Mouse (Mus musculus) olfactory bulb, adult 2 months (tissue): Measurements from ENCODE around the gene Vps8.

ENCODE experiments used
- CTCF ChIP-seq: fragments of 200-500 bp; IDR thresholded peaks from 2 replicates; pipeline ENCODE4 v1.5.1; 2012; ENCODE audit warnings: low read depth, mild to moderate bottlenecking, low read length, moderate library complexity; ENCODE audit not compliant: insufficient read depth
- POLR2A ChIP-seq: fragments of 200-500 bp; IDR thresholded peaks from 2 replicates; pipeline ENCODE4 v1.6.1; 2012; ENCODE audit warnings: mild to moderate bottlenecking, low read depth, low read length, moderate library complexity; ENCODE audit not compliant: insufficient read depth

DNA sequence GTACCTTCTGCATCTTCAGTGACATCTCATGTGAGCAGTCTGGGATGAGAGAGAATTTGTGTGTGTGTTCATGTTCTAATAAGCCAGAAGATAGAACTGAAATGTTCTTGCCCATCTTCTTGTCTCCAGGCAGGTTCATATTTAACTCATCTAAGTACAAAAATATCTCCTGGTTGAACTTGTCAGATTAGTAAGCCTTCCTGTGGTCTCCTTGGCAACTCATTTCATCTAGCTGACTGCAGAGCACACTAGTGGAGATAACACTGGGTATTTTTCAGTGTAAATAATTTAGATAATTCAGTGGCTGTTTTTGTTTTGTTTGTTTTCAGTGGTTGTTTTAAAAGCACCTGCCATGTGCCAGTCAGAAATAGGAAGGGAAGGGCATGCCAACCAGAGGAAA lies 96.9 kb downstream of the Vps8 start:
- TF ChIP-seq CTCF (no peak), POLR2A (no peak)
